Mouse (Mus musculus) lung, adult 2 months (tissue): ENCODE results near the gene Inhbe.
A peak's percentile ranks its signal among the peaks of the same experiment; 100 is the strongest.

Experiments used
- CTCF ChIP-seq: fragments of 200-500 bp; IDR thresholded peaks from 2 replicates; pipeline ENCODE4 v1.5.1; 2011; ENCODE audit warnings: mild to moderate bottlenecking, low read length, control low read depth; ENCODE audit not compliant: insufficient read depth
- POLR2A ChIP-seq: fragments of 200-500 bp; IDR thresholded peaks from 2 replicates; pipeline ENCODE4 v1.6.1; 2011; ENCODE audit warnings: low read depth, mild to moderate bottlenecking, control low read depth, low read length, borderline replicate concordance; ENCODE audit errors: extremely low read depth

DNA sequence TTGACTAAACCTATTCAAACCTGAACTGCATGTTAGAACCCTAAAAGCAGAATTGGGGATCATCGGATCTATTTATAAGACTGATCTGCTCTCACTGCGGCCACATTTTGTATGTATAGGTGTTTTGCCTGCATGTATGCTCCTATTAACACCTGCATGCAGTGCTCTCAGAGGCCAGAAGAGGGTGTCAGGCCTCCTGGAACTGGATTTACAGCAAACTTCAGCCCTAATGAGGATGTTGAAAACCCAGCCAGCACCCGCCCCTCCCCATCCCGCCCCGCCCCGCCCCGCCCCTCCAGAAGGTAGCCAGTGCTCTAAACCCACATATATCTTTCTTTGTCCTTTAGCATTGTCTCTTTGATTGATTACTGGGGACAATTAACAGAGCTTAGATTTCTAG, 29.7 kb downstream of the Inhbe start:
- peak; percentile 50 for TF ChIP-seq CTCF
- no peak for TF ChIP-seq POLR2A
